Mouse (Mus musculus): ENCODE results near the gene Akap13. TPM values are rescaled to one million over a fixed set of nuclear protein-coding genes. Genes with fewer than 3 reads are reported as not detected.

Akap13 gene
- polyA plus RNA-seq, 1 experiment from 2014 or later, result 24.3 TPM

- H3K9ac ChIP-seq (ENCODE audit: low read depth, low read length), result no peak overlapping the region
- ATAC-seq (replicated peaks; ENCODE audit: low FRiP score, low read depth), result no peak
- no peaks in the 10 kb centered on the region for H3K4me1 ChIP-seq (replicated peaks; ENCODE audit: insufficient read depth, low read length)
- no peak for TF ChIP-seq CTCF (IDR thresholded peaks at IDR 0.05; ENCODE audit: low read depth)
- WGBS, result 88% methylated on average over 9 of the region's 9 CpGs
- H3K9me3 ChIP-seq (replicated peaks; ENCODE audit: low read length), result no peaks in the 10 kb centered on the region
- H3K4me3 ChIP-seq (replicated peaks; ENCODE audit: low read depth, low read length), result no peak overlapping the region
- H3K27ac ChIP-seq, result no peak overlapping the region
- H3K27me3 ChIP-seq (ENCODE audit: insufficient read depth, low read length), result no peaks in the 10 kb centered on the region
- H3K36me3 ChIP-seq (ENCODE audit: insufficient read depth, low read length), result no peaks in the 10 kb centered on the region
- no peak for DNase-seq (ENCODE audit: low spot score)
- no peak overlapping the region for H3K4me2 ChIP-seq (ENCODE audit: low read length)
Measured at GRCm38 (mm10) chr7:75656297-75656852, 201.0 kb downstream of the Akap13 start.

- H3K9ac ChIP-seq (ENCODE audit: low read depth, low read length), result no peak overlapping the region
- no peaks in the 10 kb centered on the region for H3K36me3 ChIP-seq (ENCODE audit: insufficient read depth, low read length)
- no peaks in the 10 kb centered on the region for H3K9me3 ChIP-seq (replicated peaks; ENCODE audit: low read length)
- H3K27me3 ChIP-seq (ENCODE audit: insufficient read depth, low read length), result no peaks in the 10 kb centered on the region
- ATAC-seq (replicated peaks; ENCODE audit: low FRiP score, low read depth), result no peak
- DNase-seq (ENCODE audit: low spot score), result no peak
- no peak for TF ChIP-seq CTCF (IDR thresholded peaks at IDR 0.05; ENCODE audit: low read depth)
- H3K27ac ChIP-seq, result no peak overlapping the region
- H3K4me2 ChIP-seq (ENCODE audit: low read length), result no peak overlapping the region
- H3K4me1 ChIP-seq (replicated peaks; ENCODE audit: insufficient read depth, low read length), result no peaks in the 10 kb centered on the region
- WGBS, result 70% methylated on average over 1 of the region's 1 CpGs
- no peak overlapping the region for H3K4me3 ChIP-seq (replicated peaks; ENCODE audit: low read depth, low read length)
Measured at GRCm38 (mm10) chr7:75656896-75657295, 201.6 kb downstream of the Akap13 start.

- 82% methylated on average over 3 of the region's 3 CpGs for WGBS
- Histone ChIP-seq H3K4me3 (replicated peaks; ENCODE audit: low read depth, low read length) (no peak overlapping the region), H3K9me3 (replicated peaks; ENCODE audit: low read length) (no peaks in the 10 kb centered on the region), H3K27me3 (ENCODE audit: insufficient read depth, low read length) (no peaks in the 10 kb centered on the region), H3K9ac (ENCODE audit: low read depth, low read length) (no peak overlapping the region), H3K4me1 (replicated peaks; ENCODE audit: insufficient read depth, low read length) (no peaks in the 10 kb centered on the region), H3K4me2 (ENCODE audit: low read length) (no peak overlapping the region), H3K36me3 (ENCODE audit: insufficient read depth, low read length) (0 out of 2 replicates have a peak, but pooled peaks cover 12% of the 10 kb centered on the region), H3K27ac (no peak overlapping the region)
- ATAC-seq (replicated peaks; ENCODE audit: low FRiP score, low read depth) (no peak), DNase-seq (ENCODE audit: low spot score) (no peak)
- no peak for TF ChIP-seq CTCF (IDR thresholded peaks at IDR 0.05; ENCODE audit: low read depth)
Measured at GRCm38 (mm10) chr7:75664455-75664854, 209.1 kb downstream of the Akap13 start.

GRCm38 (mm10) chr7:75666982-75667381 lies 211.6 kb downstream of the Akap13 start:
- ATAC-seq (replicated peaks; ENCODE audit: low FRiP score, low read depth), result no peak
- Histone ChIP-seq H3K4me2 (ENCODE audit: low read length) (no peak overlapping the region), H3K9ac (ENCODE audit: low read depth, low read length) (no peak overlapping the region), H3K27me3 (ENCODE audit: insufficient read depth, low read length) (no peaks in the 10 kb centered on the region), H3K9me3 (replicated peaks; ENCODE audit: low read length) (no peaks in the 10 kb centered on the region), H3K4me1 (replicated peaks; ENCODE audit: insufficient read depth, low read length) (no peaks in the 10 kb centered on the region), H3K4me3 (replicated peaks; ENCODE audit: low read depth, low read length) (no peak overlapping the region), H3K36me3 (ENCODE audit: insufficient read depth, low read length) (0 out of 2 replicates have a peak, but pooled peaks cover 12% of the 10 kb centered on the region), H3K27ac (no peak overlapping the region)
- no peak for TF ChIP-seq CTCF (IDR thresholded peaks at IDR 0.05; ENCODE audit: low read depth)
- 85% methylated on average over 3 of the region's 3 CpGs for WGBS
- DNase-seq (ENCODE audit: low spot score), result no peak

GRCm38 (mm10) chr7:75667531-75667930 lies 212.2 kb downstream of the Akap13 start:
- DNase-seq (ENCODE audit: low spot score) (no peak), ATAC-seq (replicated peaks; ENCODE audit: low FRiP score, low read depth) (no peak)
- no peaks in the 10 kb centered on the region for H3K4me1 ChIP-seq (replicated peaks; ENCODE audit: insufficient read depth, low read length)
- TF ChIP-seq CTCF (IDR thresholded peaks at IDR 0.05; ENCODE audit: low read depth), result no peak
- 93% methylated on average over 6 of the region's 6 CpGs for WGBS
- no peak overlapping the region for H3K4me3 ChIP-seq (replicated peaks; ENCODE audit: low read depth, low read length)
- no peaks in the 10 kb centered on the region for H3K27me3 ChIP-seq (ENCODE audit: insufficient read depth, low read length)
- H3K9ac ChIP-seq (ENCODE audit: low read depth, low read length), result no peak overlapping the region
- H3K9me3 ChIP-seq (replicated peaks; ENCODE audit: low read length), result no peaks in the 10 kb centered on the region
- H3K4me2 ChIP-seq (ENCODE audit: low read length), result no peak overlapping the region
- 0 out of 2 replicates have a peak, but pooled peaks cover 12% of the 10 kb centered on the region for H3K36me3 ChIP-seq (ENCODE audit: insufficient read depth, low read length)
- H3K27ac ChIP-seq, result no peak overlapping the region

- Histone ChIP-seq H3K27me3 (ENCODE audit: insufficient read depth, low read length) (no peaks in the 10 kb centered on the region), H3K36me3 (ENCODE audit: insufficient read depth, low read length) (0 out of 2 replicates have a peak, but pooled peaks cover 12% of the 10 kb centered on the region), H3K4me1 (replicated peaks; ENCODE audit: insufficient read depth, low read length) (no peaks in the 10 kb centered on the region), H3K9ac (ENCODE audit: low read depth, low read length) (no peak overlapping the region), H3K27ac (no peak overlapping the region), H3K9me3 (replicated peaks; ENCODE audit: low read length) (no peaks in the 10 kb centered on the region), H3K4me3 (replicated peaks; ENCODE audit: low read depth, low read length) (no peak overlapping the region), H3K4me2 (ENCODE audit: low read length) (no peak overlapping the region)
- ATAC-seq (replicated peaks; ENCODE audit: low FRiP score, low read depth), result no peak
- TF ChIP-seq CTCF (IDR thresholded peaks at IDR 0.05; ENCODE audit: low read depth), result no peak
- no peak for DNase-seq (ENCODE audit: low spot score)
- 57% methylated on average over 1 of the region's 1 CpGs for WGBS
Measured at GRCm38 (mm10) chr7:75668396-75668795, 213.1 kb downstream of the Akap13 start.

GRCm38 (mm10) chr7:75669416-75669815 lies 214.1 kb downstream of the Akap13 start:
- ATAC-seq (replicated peaks; ENCODE audit: low FRiP score, low read depth) (no peak), DNase-seq (ENCODE audit: low spot score) (peak; percentile 61)
- H3K4me3 ChIP-seq (replicated peaks; ENCODE audit: low read depth, low read length), result no peak overlapping the region
- no peaks in the 10 kb centered on the region for H3K27me3 ChIP-seq (ENCODE audit: insufficient read depth, low read length)
- H3K4me2 ChIP-seq (ENCODE audit: low read length), result no peak overlapping the region
- no peaks in the 10 kb centered on the region for H3K9me3 ChIP-seq (replicated peaks; ENCODE audit: low read length)
- peak overlapping the region; percentile 48; the same call in 1 of the 2 replicates for H3K27ac ChIP-seq
- H3K9ac ChIP-seq (ENCODE audit: low read depth, low read length), result no peak overlapping the region
- 0 out of 2 replicates have a peak, but pooled peaks cover 12% of the 10 kb centered on the region for H3K36me3 ChIP-seq (ENCODE audit: insufficient read depth, low read length)
- no peak for TF ChIP-seq CTCF (IDR thresholded peaks at IDR 0.05; ENCODE audit: low read depth)
- H3K4me1 ChIP-seq (replicated peaks; ENCODE audit: insufficient read depth, low read length), result no peaks in the 10 kb centered on the region
- 45% methylated on average over 6 of the region's 6 CpGs for WGBS
